Mouse (Mus musculus): Measurements from ENCODE around the gene Adcy2.

- no peak; the same call in 1 of the 2 replicates for TF ChIP-seq CTCF (IDR thresholded peaks at IDR 0.05; ENCODE audit: low read depth)
- TF ChIP-seq EP300 (IDR thresholded peaks at IDR 0.05; ENCODE audit: low read depth), result no peak
Observed at GRCm38 (mm10) chr13:68581086-68581740, 418.1 kb downstream of the Adcy2 start.

All from liver, embryonic 14.5 days (tissue).